Mouse (Mus musculus): ENCODE measurements around the gene Rnf19b. TPM values are rescaled to one million over a fixed set of nuclear protein-coding genes. Genes with fewer than 3 reads are reported as not detected.

Rnf19b gene
- polyA plus RNA-seq, 1 experiment from 2014 or later, result 11.0 TPM

- H3K4me1 ChIP-seq (replicated peaks; ENCODE audit: control insufficient read depth, insufficient read depth, low read length), result peaks cover 11% of the 10 kb centered on the region; the same call in 1 of the 2 replicates
- no peak for TF ChIP-seq CTCF (IDR thresholded peaks at IDR 0.05; ENCODE audit: low read depth)
- no peaks in the 10 kb centered on the region for H3K27me3 ChIP-seq (replicated peaks; ENCODE audit: control insufficient read depth, insufficient read depth, low read length)
- peak overlapping the region; percentile 100 for H3K4me2 ChIP-seq (replicated peaks; ENCODE audit: low read depth)
- H3K9me3 ChIP-seq (ENCODE audit: control insufficient read depth), result no peaks in the 10 kb centered on the region
- H3K36me3 ChIP-seq (ENCODE audit: control insufficient read depth, insufficient read depth), result no peaks in the 10 kb centered on the region
- peak overlapping the region; percentile 92 for H3K9ac ChIP-seq (ENCODE audit: low read depth, low read length)
- H3K27ac ChIP-seq (ENCODE audit: low read depth, low read length), result peak overlapping the region; percentile 93
- H3K4me3 ChIP-seq (ENCODE audit: low read depth, low read length), result peak overlapping the region; percentile 93
- 4% methylated on average over 36 of the region's 44 CpGs for WGBS
- ATAC-seq, result peak; percentile 96
Observed at GRCm38 (mm10) chr4:129057533-129058206, 401 bp upstream of the Rnf19b start.

DNA sequence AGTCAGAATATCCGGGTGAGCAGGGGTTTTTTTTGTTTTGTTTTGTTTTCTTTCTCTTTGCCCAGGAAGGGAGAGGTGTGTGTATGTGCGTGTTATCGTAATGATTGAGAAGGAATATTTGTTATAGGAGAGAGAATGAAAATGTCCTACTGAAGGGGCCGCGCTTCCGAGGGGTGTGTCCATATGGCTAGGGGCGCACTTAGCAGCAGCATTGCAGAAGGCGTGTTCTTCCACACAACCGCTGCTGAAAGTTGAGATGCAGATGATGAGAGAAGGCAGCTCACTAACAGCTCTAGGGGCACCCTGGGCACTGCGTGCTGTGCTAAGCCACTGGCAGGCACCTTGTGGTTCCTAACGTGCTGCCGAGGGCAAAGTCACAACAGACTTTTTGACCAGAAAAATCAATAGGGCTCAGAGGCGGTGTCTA is 1.1 kb downstream of the Rnf19b start:
- H3K27me3 ChIP-seq (replicated peaks; ENCODE audit: control insufficient read depth, insufficient read depth, low read length), result no peaks in the 10 kb centered on the region
- WGBS, result 2% methylated on average over 13 of the region's 13 CpGs
- H3K4me2 ChIP-seq (replicated peaks; ENCODE audit: low read depth), result peak overlapping the region; percentile 100
- 0 out of 2 replicates have a peak, but pooled peaks have one; percentile 11 for TF ChIP-seq CTCF (IDR thresholded peaks at IDR 0.05; ENCODE audit: low read depth)
- H3K27ac ChIP-seq (ENCODE audit: low read depth, low read length), result no peak overlapping the region
- H3K36me3 ChIP-seq (ENCODE audit: control insufficient read depth, insufficient read depth), result no peaks in the 10 kb centered on the region
- H3K9ac ChIP-seq (ENCODE audit: low read depth, low read length), result peak overlapping the region; percentile 92
- peaks cover 11% of the 10 kb centered on the region; the same call in 1 of the 2 replicates for H3K4me1 ChIP-seq (replicated peaks; ENCODE audit: control insufficient read depth, insufficient read depth, low read length)
- H3K9me3 ChIP-seq (ENCODE audit: control insufficient read depth), result no peaks in the 10 kb centered on the region
- H3K4me3 ChIP-seq (ENCODE audit: low read depth, low read length), result peak overlapping the region; percentile 93
- ATAC-seq, result no peak

DNA sequence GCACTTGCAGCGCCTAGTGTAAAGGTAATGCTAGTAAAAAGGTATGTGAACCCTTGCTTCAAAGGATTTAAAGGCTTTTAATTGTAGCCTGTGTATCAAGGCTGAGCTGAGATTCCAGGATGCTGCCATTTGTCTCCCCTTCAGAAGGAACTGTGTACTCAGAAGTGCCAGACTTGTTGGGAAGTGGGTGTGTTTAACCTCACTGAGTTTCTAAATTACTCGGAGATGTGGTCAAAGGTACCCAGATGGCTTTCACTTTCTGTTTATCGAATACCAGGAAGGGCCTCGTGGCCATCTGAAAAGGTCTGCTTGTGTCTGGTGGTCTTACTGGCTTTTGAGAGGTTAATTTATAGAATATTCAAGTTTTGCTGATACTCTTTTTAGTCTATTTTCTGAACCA is 1.9 kb downstream of the Rnf19b start:
- H3K36me3 ChIP-seq (ENCODE audit: control insufficient read depth, insufficient read depth), result no peaks in the 10 kb centered on the region
- WGBS, result 17% methylated on average over 4 of the region's 4 CpGs
- peak overlapping the region; percentile 100 for H3K4me2 ChIP-seq (replicated peaks; ENCODE audit: low read depth)
- no peak overlapping the region for H3K27ac ChIP-seq (ENCODE audit: low read depth, low read length)
- no peak for ATAC-seq
- peak overlapping the region; percentile 92; the same call in 1 of the 2 replicates for H3K9ac ChIP-seq (ENCODE audit: low read depth, low read length)
- no peaks in the 10 kb centered on the region for H3K9me3 ChIP-seq (ENCODE audit: control insufficient read depth)
- no peak for TF ChIP-seq CTCF (IDR thresholded peaks at IDR 0.05; ENCODE audit: low read depth)
- H3K4me3 ChIP-seq (ENCODE audit: low read depth, low read length), result peak overlapping the region; percentile 93
- no peaks in the 10 kb centered on the region for H3K27me3 ChIP-seq (replicated peaks; ENCODE audit: control insufficient read depth, insufficient read depth, low read length)
- peaks cover 11% of the 10 kb centered on the region; the same call in 1 of the 2 replicates for H3K4me1 ChIP-seq (replicated peaks; ENCODE audit: control insufficient read depth, insufficient read depth, low read length)

DNA sequence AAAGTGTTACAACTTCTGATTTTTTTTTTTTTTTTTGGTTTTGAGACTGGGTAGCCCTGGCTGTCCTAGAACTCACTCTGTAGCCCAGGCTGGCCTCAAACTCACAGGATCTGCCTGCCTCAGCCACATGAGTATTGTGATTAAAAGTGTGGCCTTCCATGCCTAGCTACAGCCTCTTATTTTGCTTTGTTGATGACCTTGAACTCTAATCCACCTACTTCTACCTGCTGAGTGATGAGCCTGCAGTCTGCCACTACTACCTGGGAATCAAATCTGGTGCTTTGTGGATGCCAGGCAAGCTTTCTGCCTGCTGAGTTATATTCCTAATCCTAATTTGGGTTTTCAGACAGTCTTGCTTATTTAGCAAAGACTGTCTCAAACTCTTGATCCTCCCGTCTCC is 3.4 kb downstream of the Rnf19b start:
- Histone ChIP-seq H3K4me1 (replicated peaks; ENCODE audit: control insufficient read depth, insufficient read depth, low read length) (peaks cover 11% of the 10 kb centered on the region; the same call in 1 of the 2 replicates), H3K9ac (ENCODE audit: low read depth, low read length) (no peak overlapping the region), H3K9me3 (ENCODE audit: control insufficient read depth) (no peaks in the 10 kb centered on the region), H3K27me3 (replicated peaks; ENCODE audit: control insufficient read depth, insufficient read depth, low read length) (no peaks in the 10 kb centered on the region), H3K4me3 (ENCODE audit: low read depth, low read length) (no peak overlapping the region), H3K4me2 (replicated peaks; ENCODE audit: low read depth) (no peak overlapping the region), H3K36me3 (ENCODE audit: control insufficient read depth, insufficient read depth) (no peaks in the 10 kb centered on the region), H3K27ac (ENCODE audit: low read depth, low read length) (no peak overlapping the region)
- no peak for TF ChIP-seq CTCF (IDR thresholded peaks at IDR 0.05; ENCODE audit: low read depth)
- ATAC-seq, result no peak
- WGBS, result 100% methylated on average over 1 of the region's 1 CpGs

- 0 out of 2 replicates have a peak overlapping the region, but pooled peaks have one; percentile 1 for H3K4me2 ChIP-seq (replicated peaks; ENCODE audit: low read depth)
- H3K4me1 ChIP-seq (replicated peaks; ENCODE audit: control insufficient read depth, insufficient read depth, low read length), result peaks cover 11% of the 10 kb centered on the region; the same call in 1 of the 2 replicates
- no peaks in the 10 kb centered on the region for H3K36me3 ChIP-seq (ENCODE audit: control insufficient read depth, insufficient read depth)
- peak overlapping the region; percentile 35; the same call in 1 of the 2 replicates for H3K27ac ChIP-seq (ENCODE audit: low read depth, low read length)
- no peaks in the 10 kb centered on the region for H3K9me3 ChIP-seq (ENCODE audit: control insufficient read depth)
- TF ChIP-seq CTCF (IDR thresholded peaks at IDR 0.05; ENCODE audit: low read depth), result peak; percentile 46
- no peak overlapping the region for H3K9ac ChIP-seq (ENCODE audit: low read depth, low read length)
- no peaks in the 10 kb centered on the region for H3K27me3 ChIP-seq (replicated peaks; ENCODE audit: control insufficient read depth, insufficient read depth, low read length)
- no peak for ATAC-seq
- H3K4me3 ChIP-seq (ENCODE audit: low read depth, low read length), result no peak overlapping the region
- 63% methylated on average over 3 of the region's 3 CpGs for WGBS
Observed at GRCm38 (mm10) chr4:129062281-129063075, 4.4 kb downstream of the Rnf19b start.

- H3K27ac ChIP-seq (ENCODE audit: low read depth, low read length), result no peak overlapping the region
- TF ChIP-seq CTCF (IDR thresholded peaks at IDR 0.05; ENCODE audit: low read depth), result no peak
- H3K9ac ChIP-seq (ENCODE audit: low read depth, low read length), result no peak overlapping the region
- H3K4me3 ChIP-seq (ENCODE audit: low read depth, low read length), result no peak overlapping the region
- no peaks in the 10 kb centered on the region for H3K9me3 ChIP-seq (ENCODE audit: control insufficient read depth)
- H3K4me2 ChIP-seq (replicated peaks; ENCODE audit: low read depth), result no peak overlapping the region
- H3K27me3 ChIP-seq (replicated peaks; ENCODE audit: control insufficient read depth, insufficient read depth, low read length), result no peaks in the 10 kb centered on the region
- H3K4me1 ChIP-seq (replicated peaks; ENCODE audit: control insufficient read depth, insufficient read depth, low read length), result peaks cover 3% of the 10 kb centered on the region; the same call in 1 of the 2 replicates
- H3K36me3 ChIP-seq (ENCODE audit: control insufficient read depth, insufficient read depth), result no peaks in the 10 kb centered on the region
- no peak for ATAC-seq
Observed at GRCm38 (mm10) chr4:129065688-129066236, 7.7 kb downstream of the Rnf19b start.
